Mouse (Mus musculus) liver, adult 2 months (tissue): ENCODE measurements around the gene Rpl34.

Experiments
- CTCF ChIP-seq: fragments of 200-500 bp; IDR thresholded peaks from 2 replicates; pipeline ENCODE4 v1.5.1; 2011; ENCODE audit warnings: low read depth, low read length, control low read depth
- POLR2A ChIP-seq: fragments of 200-500 bp; IDR thresholded peaks from 2 replicates; pipeline ENCODE4 v1.6.1; 2011; ENCODE audit warnings: low read length, control low read depth; ENCODE audit not compliant: insufficient read depth; ENCODE audit errors: extremely low read depth

DNA sequence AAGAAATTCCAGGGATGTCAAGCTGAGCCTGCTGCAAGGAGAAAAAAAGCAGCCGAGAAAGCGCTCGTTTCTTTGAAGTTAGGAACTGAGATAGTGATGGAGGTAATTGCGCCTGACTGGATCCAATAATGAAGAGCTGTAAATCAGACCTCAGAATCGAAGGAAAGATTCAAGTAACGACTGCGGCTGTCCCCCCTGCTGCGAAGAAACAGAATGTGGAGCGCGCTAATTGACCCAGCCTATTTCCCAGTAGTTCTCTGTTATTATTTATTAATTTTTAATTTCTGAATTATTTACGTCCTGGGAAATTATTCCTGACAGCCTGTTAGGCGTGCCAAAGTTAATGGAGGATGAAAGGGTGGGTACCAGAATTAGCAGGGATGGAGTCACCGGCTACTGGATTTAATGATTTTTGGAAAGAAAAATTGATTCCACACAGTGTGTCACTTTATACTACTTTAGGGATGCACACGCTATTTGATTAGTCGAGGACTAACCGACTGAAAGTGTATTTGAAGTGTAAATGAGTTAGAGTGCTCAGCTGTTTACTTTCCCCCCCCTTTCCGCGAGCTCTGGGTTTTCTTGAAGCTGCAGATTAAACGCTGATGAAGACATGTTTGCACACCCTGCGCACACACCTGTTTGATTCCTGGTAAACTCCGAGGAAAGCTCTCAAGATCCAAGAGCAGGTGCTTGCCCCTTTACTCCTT, 7.6 kb upstream of the Rpl34 start:
- TF ChIP-seq POLR2A (no peak), CTCF (no peak)
